Mouse (Mus musculus): ENCODE results near the gene Helz. TPM values are rescaled to one million over a fixed set of nuclear protein-coding genes. Genes with fewer than 3 reads are reported as not detected.
A peak's percentile ranks its signal among the peaks of the same experiment; 100 is the strongest.

Helz gene
- polyA plus RNA-seq, 1 experiment: 16.4 TPM

- TF ChIP-seq POLR2A (IDR thresholded peaks at IDR 0.05; ENCODE audit: borderline replicate concordance, extremely low read depth, insufficient read depth, insufficient read length, poor library complexity, severe bottlenecking) (no peak), CTCF (IDR thresholded peaks at IDR 0.05; ENCODE audit: borderline replicate concordance, extremely low read depth, insufficient read depth, insufficient read length) (no peak)
- no peak for DNase-seq (ENCODE audit: low read depth)
Measured at GRCm38 (mm10) chr11:107731498-107731897, 183.8 kb downstream of the Helz start.

GRCm38 (mm10) chr11:107734133-107734532 lies 186.4 kb downstream of the Helz start:
- no peak for DNase-seq (ENCODE audit: low read depth)
- TF ChIP-seq POLR2A (IDR thresholded peaks at IDR 0.05; ENCODE audit: borderline replicate concordance, extremely low read depth, insufficient read depth, insufficient read length, poor library complexity, severe bottlenecking): no peak
- no peak for TF ChIP-seq CTCF (IDR thresholded peaks at IDR 0.05; ENCODE audit: borderline replicate concordance, extremely low read depth, insufficient read depth, insufficient read length)

GRCm38 (mm10) chr11:107737886-107738285 lies 190.2 kb downstream of the Helz start:
- no peak for TF ChIP-seq CTCF (IDR thresholded peaks at IDR 0.05; ENCODE audit: borderline replicate concordance, extremely low read depth, insufficient read depth, insufficient read length)
- TF ChIP-seq POLR2A (IDR thresholded peaks at IDR 0.05; ENCODE audit: borderline replicate concordance, extremely low read depth, insufficient read depth, insufficient read length, poor library complexity, severe bottlenecking): no peak
- DNase-seq (ENCODE audit: low read depth): no peak

GRCm38 (mm10) chr11:107738418-107739099 lies 190.8 kb downstream of the Helz start:
- DNase-seq (ENCODE audit: low read depth): no peak
- TF ChIP-seq POLR2A (IDR thresholded peaks at IDR 0.05; ENCODE audit: borderline replicate concordance, extremely low read depth, insufficient read depth, insufficient read length, poor library complexity, severe bottlenecking): no peak
- no peak for TF ChIP-seq CTCF (IDR thresholded peaks at IDR 0.05; ENCODE audit: borderline replicate concordance, extremely low read depth, insufficient read depth, insufficient read length)

- no peak for TF ChIP-seq CTCF (IDR thresholded peaks at IDR 0.05; ENCODE audit: borderline replicate concordance, extremely low read depth, insufficient read depth, insufficient read length)
- no peak for TF ChIP-seq POLR2A (IDR thresholded peaks at IDR 0.05; ENCODE audit: borderline replicate concordance, extremely low read depth, insufficient read depth, insufficient read length, poor library complexity, severe bottlenecking)
- DNase-seq (ENCODE audit: low read depth): peak; percentile 58
Measured at GRCm38 (mm10) chr11:107743100-107743499, 195.4 kb downstream of the Helz start.

Other genes starting within 250 kb of the Helz start
- gene Pitpnc1, start 77.2 kb upstream of the Helz start, polyA plus RNA-seq (2012; rRNA removed): 23.9 and 30.2 TPM in 2 replicates
- 57.9 and 63.5 TPM in 2 replicates for gene Psmd12, start 68.4 kb upstream of the Helz start, polyA plus RNA-seq (2012; rRNA removed)
- 1.4 and 1.8 TPM in 2 replicates for gene Cacng1, start 168.6 kb downstream of the Helz start, polyA plus RNA-seq (2012; rRNA removed)
- gene Cacng4, start 246.6 kb downstream of the Helz start, polyA plus RNA-seq (2012; rRNA removed): 117 and 152 TPM in 2 replicates

Data from brain, embryonic 14.5 days (tissue).